In the genomic region with DNA sequence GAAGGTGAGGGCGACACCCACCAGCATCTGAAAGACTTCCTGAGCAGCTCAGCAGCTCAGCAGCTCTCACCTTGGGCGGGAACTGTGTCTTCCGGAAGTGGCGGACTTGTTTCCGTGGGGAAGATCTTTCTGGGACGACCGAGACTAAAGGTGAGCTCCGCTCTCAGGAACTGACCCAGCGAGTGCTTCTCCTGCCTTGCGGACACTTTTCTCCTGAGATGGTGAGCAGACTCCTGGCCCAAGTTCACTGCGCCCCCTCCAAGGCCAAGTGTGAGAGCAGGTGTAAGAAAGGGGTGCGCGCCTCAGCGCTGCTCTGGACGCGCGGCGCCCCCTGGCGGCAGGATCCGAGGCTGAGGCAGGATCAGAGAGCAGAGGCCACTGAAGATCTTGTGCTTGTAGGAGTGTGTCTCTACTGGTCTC, we compare ENCODE assay signal across 8 mouse cellular contexts. TPM values are rescaled to one million over a fixed set of nuclear protein-coding genes. Genes with fewer than 3 reads are reported as not detected.
DNase-seq lines count a peak whose midpoint lies in the region; ATAC-seq and TF ChIP-seq lines count a peak whose summit lies in the region.
"Not testable (repeated sequence)": the region's sequence is repeated elsewhere in the genome, so short reads cannot be mapped to it uniquely, and the experiment has no call there.

Nat8f4 (minus strand) TSS at position 243 of the 420 bp plus-strand sequence.

- peak; percentile 58 for ATAC-seq in lung, embryonic 14.5 days (ENCODE audit: insufficient read depth)

- H3K4me3 ChIP-seq in hindbrain, embryonic 10.5 days = peak within 1 kb of the TSS; percentile 48
- H3K4me3 ChIP-seq in lung, embryonic 14.5 days (ENCODE audit: low read depth, low read length) = peak within 1 kb of the TSS; percentile 24
- H3K4me3 ChIP-seq in olfactory bulb, adult 2 months (ENCODE audit: insufficient read depth, low read depth, low read length) = peak within 1 kb of the TSS; percentile 57
- peak within 1 kb of the TSS; percentile 54 for H3K4me3 ChIP-seq in thymus, adult 2 months (ENCODE audit: control insufficient read depth, insufficient read depth, low read length)

- not testable (repeated sequence) for H3K9ac ChIP-seq in lung, embryonic 14.5 days

- H3K27me3 ChIP-seq in hindbrain, embryonic 10.5 days (ENCODE audit: insufficient read depth, poor library complexity, severe bottlenecking); lung, embryonic 14.5 days (ENCODE audit: insufficient read depth, low read length); thymus, adult 2 months (ENCODE audit: control insufficient read depth, insufficient read depth, low read length): not testable (repeated sequence)

- peak; percentile 88 for TF ChIP-seq CTCF in lung, embryonic 14.5 days (IDR thresholded peaks at IDR 0.05; ENCODE audit: low read depth)
- TF ChIP-seq CTCF in olfactory bulb, adult 2 months (IDR thresholded peaks at IDR 0.05; ENCODE audit: insufficient read depth, low read depth, low read length) = peak; percentile 86
- TF ChIP-seq CTCF in thymus, adult 2 months (IDR thresholded peaks at IDR 0.05; ENCODE audit: borderline replicate concordance, control insufficient read depth, extremely low read depth, insufficient read depth, low read length, poor library complexity) = peak; percentile 92

- 17% methylated on average over 20 of the region's 20 CpGs for WGBS in hindbrain, embryonic 10.5 days
- WGBS in lung, embryonic 14.5 days = 17% methylated on average over 20 of the region's 20 CpGs
- 9% methylated on average over 20 of the region's 20 CpGs for WGBS in olfactory bulb, adult 2 months
- 12% methylated on average over 20 of the region's 20 CpGs for WGBS in thymus, adult 2 months

- peak within 1 kb of the TSS; percentile 45; the same call in 1 of the 2 replicates for H3K27ac ChIP-seq in hindbrain, embryonic 10.5 days
- not testable (repeated sequence) for H3K27ac ChIP-seq in lung, embryonic 14.5 days (ENCODE audit: low read depth); olfactory bulb, adult 2 months (ENCODE audit: insufficient read depth, low read depth, low read length)
- peak within 1 kb of the TSS; percentile 39; the same call in 1 of the 2 replicates for H3K27ac ChIP-seq in thymus, adult 2 months (ENCODE audit: control insufficient read depth, insufficient read depth, low read length)

- H3K9me3 ChIP-seq in hindbrain, embryonic 10.5 days; lung, embryonic 14.5 days (ENCODE audit: low read depth, low read length): not testable (repeated sequence)

- TF ChIP-seq POLR2A in olfactory bulb, adult 2 months (IDR thresholded peaks at IDR 0.05; ENCODE audit: insufficient read depth, low read depth, low read length); thymus, adult 2 months (IDR thresholded peaks at IDR 0.05; ENCODE audit: control insufficient read depth, extremely low read depth, insufficient read depth, low read length, poor library complexity): not testable (repeated sequence)

- DNase-seq in MEL-GATA-1-ER (ENCODE audit: extremely low read depth, low read depth) = peak; percentile 41
- DNase-seq in cerebellum, adult 9-11 months = peak; percentile 82
- DNase-seq in frontal cortex, adult 2 months (ENCODE audit: extremely low spot score in 1 of 2, low spot score in 1 of 2) = peak; percentile 66 to 89
- DNase-seq in hindbrain, embryonic 10.5 days (ENCODE audit: low spot score) = peak; percentile 59
- DNase-seq in layer of hippocampus, adult 9-10 months (ENCODE audit: low spot score) = peak; percentile 74
- peak; percentile 23 for DNase-seq in lung, embryonic 14.5 days
- peak; percentile 85 for DNase-seq in thymus, adult 2 months

- H3K36me3 ChIP-seq in hindbrain, embryonic 10.5 days; lung, embryonic 14.5 days (ENCODE audit: insufficient read depth); thymus, adult 2 months (ENCODE audit: control insufficient read depth, insufficient read depth, low read length): not testable (repeated sequence)

- H3K4me1 ChIP-seq in hindbrain, embryonic 10.5 days (replicated peaks); lung, embryonic 14.5 days (ENCODE audit: insufficient read depth); thymus, adult 2 months (replicated peaks; ENCODE audit: control insufficient read depth, insufficient read depth, low read length): not testable (repeated sequence)
- H3K4me1 ChIP-seq in olfactory bulb, adult 2 months (ENCODE audit: control insufficient read depth, insufficient read depth, low read length) = peaks cover 11% of the 10 kb centered on the region

- H3K4me2 ChIP-seq in lung, embryonic 14.5 days = peak within 1 kb of the TSS; percentile 42

RNA-seq across cellular contexts. Expression of gene Nat8f4, which starts in this region (rescaled TPM):
- 8.7 and 8.9 TPM in 2 replicates for polyA plus RNA-seq in frontal cortex, adult 2 months (2012; rRNA removed)
- polyA plus RNA-seq in hindbrain, embryonic 10.5 days (2016; fragmentation: Nextera tagmentation; extraction: Ambion mirVana) = 4.3 and 5.5 TPM in 2 replicates
- 4.9 and 5.4 TPM in 2 replicates for polyA plus RNA-seq in lung, embryonic 14.5 days (2014; fragmentation: Nextera tagmentation; extraction: Ambion mirVana)
- not detected in 2 replicates for polyA plus RNA-seq in olfactory bulb, adult 2 months (2012; ENCODE audit: insufficient read depth, insufficient read length, low replicate concordance, missing spikeins)
- 2.9 and 4.1 TPM in 2 replicates for polyA plus RNA-seq in thymus, adult 2 months (2012; rRNA removed)

Comparison
In these comparisons a context has a peak if more than half of its experiments do, and no peak if none do; other contexts are left out.
1. DNase-seq: peak in every context shown above with its lines; median percentile 85 in thymus, adult 2 months; 82 in cerebellum, adult 9-11 months; 78 in frontal cortex, adult 2 months; 74 in layer of hippocampus, adult 9-10 months; 59 in hindbrain, embryonic 10.5 days; 41 in MEL-GATA-1-ER; 23 in lung, embryonic 14.5 days.